Mouse (Mus musculus) liver, adult 2 months (tissue): ENCODE measurements around the gene Lrrc2.

ENCODE experiments used
- CTCF ChIP-seq: fragments of 200-500 bp; IDR thresholded peaks from 2 replicates; pipeline ENCODE4 v1.5.1; 2011; ENCODE audit warnings: low read depth, low read length, control low read depth
- POLR2A ChIP-seq: fragments of 200-500 bp; IDR thresholded peaks from 2 replicates; pipeline ENCODE4 v1.6.1; 2011; ENCODE audit warnings: low read length, control low read depth; ENCODE audit not compliant: insufficient read depth; ENCODE audit errors: extremely low read depth

DNA sequence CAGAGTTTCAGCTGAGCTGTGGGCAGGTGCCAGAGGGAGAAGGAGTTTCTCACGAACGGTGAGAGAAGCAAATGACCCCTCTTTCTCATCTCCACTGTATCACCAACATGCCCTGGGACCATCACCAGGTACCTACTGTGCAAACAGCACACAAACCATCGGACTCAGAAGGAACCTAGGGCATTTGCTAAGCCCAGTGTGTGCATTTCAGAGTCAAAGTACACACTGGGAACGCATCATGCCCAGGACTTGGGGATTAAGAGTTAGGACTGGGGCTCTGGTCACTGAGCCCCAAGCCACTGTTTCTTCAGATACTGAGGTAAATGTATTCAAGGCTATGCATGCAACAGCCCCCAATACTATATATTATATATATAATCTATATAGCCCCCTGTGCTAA is 36.0 kb downstream of the Lrrc2 start:
- TF ChIP-seq POLR2A, result no peak
- TF ChIP-seq CTCF, result no peak
